Mouse (Mus musculus) A20 (cell line): ENCODE data around the gene Prtg.

Experiments
- DNase-seq: peaks from one replicate; pipeline ENCODE4 v3.0.0-alpha.2; 2011; ENCODE audit warnings: low read depth, low spot score

Gene Prtg

DNA sequence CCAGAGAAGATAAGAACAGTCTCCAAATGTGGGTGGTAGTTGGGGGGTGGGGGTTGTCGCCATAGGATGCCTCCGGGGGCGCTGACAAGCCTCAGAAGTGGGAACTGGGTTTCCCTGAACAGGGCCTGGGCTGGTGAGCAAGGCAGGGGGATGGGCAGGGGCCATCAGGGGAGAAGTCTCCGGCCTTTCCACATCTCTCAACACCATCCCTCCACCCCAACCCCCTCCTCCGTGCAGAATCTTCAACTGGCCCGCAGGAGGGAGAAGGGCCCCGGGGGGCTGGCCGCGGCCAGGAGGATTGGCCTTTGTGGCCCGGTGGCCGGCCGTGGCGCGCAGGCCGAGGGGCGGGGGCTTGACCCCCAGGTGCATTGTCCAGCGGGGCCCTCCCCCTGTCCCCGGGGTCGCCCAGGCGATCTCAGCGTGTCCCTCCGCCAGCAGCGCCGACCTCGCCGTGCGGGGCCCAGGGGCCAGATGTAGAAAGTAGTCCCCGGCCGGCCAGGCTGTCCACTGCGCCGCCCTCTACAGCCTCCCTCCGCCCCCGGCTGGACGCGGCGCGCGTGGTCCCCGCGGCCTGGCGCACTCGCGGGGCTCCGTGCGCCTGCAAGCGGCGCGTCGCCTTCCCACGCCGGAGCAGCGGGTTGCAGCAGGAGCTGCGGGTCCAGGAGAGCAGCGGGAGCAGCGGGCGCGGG lies at the start of gene Prtg:
Gene Prtg, plus strand, starts transcription at position 144 of the 689 bp plus-strand sequence.
- DNase-seq: no peak

DNA sequence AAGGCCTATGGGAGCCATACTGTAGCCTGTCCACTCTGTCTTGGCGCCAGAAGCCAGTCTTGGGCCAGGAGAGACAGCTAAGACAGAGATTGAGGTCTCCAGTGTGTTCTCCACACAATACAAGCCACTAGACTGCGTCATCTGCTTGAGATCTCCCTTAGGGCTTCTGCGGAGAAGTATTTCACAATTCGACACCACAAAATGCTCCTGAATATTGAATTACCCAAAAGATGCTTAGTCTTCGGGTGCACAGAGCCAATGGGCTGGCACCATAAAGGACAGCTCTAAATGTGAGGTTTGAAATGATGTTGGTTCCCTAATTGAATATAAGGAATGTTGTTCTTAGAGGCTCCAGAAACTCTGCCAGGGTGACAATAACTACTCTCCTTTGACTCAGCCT lies 49.5 kb upstream of the Prtg start:
- DNase-seq: no peak

DNA sequence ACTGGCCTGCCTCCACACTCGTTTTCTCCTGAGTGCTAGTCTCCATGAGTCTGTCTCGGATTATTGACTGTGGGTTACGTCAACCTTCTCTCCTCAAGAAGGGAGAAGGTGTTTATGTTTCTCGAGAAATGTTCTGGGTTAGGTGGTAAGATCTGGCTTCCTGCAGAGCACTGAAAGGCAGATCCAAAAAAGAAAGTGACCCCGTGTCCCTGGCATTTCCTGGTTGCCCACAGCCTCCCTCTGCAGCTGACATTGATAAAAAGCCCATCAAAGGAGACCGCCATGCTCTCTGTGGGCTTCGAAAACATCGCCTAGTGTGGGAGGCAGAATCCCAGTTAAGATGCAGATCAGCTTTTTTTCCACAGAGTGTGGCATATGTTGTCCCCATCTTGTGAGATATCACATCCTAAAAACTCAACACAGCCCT lies 48.0 kb upstream of the Prtg start:
- DNase-seq: no peak

DNA sequence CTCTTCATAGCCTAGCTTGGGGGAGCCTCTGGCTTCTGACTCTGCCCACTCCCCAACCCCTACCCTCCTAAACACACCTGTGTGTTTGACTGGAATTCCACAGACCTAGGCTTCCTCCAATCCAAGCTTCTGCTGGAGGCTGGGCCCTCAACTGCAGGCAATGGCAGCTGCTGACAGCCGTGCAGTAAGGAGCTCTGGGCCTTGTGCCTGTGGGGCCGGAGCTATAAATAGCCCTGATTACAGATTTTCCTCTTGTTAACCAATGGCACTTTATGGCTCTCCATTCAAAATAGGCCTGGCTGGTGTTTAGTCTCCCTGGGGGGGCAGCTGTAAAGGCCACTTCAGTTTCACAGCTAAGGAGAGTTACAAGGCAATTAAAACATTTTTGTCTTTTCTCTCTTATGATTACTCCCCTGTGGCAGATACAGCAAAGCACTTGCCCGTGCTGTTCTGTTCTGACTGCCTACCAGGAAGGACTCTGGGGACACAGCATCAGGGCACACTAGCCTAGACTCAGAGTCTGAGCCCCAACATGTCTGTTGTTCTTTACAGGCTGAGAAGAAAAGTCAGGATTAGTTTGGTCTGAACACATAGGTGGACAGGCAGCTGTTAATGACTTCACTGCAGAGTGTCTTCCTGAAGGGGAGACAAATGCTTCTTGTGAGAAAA lies 43.5 kb upstream of the Prtg start:
- no peak for DNase-seq

DNA sequence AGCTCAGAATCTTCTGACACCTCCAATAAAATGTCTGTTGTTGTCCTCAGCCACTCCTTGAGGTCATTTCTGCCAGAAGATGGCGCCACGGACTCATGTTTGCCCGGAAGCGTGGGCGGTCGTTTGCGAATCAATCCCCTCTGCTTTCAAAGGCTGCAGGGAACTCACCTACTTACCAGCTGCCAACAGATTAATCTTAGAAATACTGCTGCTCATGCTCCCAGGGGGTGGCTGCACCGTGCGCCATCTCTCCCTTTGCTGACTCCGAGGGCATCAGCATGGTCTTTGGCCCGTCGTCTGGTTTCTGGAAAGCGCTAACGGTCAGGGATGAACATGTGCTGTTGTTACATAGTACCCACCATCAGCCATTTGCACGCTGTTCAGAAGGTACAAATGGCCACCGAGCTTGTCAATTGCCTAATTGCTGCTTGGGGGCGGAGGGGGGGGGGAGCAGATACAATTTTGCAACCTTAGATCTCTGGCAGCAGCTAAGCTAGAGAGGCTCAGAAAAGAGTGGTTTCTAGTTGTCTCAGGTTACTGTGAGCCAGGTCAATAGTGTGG lies 39.8 kb upstream of the Prtg start:
- DNase-seq: peak; percentile 85

DNA sequence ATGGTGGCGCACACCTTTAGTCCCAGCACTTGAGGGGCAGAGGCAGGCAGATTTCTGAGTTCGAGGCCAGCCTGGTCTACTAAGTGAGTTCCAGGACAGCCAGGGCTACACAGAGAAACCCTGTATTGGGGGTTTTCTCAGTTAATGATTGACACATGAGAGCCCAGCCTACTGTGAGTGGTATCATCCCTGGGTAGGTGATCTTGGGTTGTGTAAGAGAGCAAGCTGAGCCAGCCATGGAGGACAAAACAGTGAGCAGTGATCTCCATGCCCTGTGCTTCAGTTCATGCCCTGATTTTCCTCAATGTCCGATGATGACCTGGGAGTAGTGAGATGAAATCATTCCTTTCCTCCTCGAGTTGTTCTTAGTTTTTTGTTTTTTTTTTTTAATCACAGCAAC lies 31.7 kb upstream of the Prtg start:
- no peak for DNase-seq

DNA sequence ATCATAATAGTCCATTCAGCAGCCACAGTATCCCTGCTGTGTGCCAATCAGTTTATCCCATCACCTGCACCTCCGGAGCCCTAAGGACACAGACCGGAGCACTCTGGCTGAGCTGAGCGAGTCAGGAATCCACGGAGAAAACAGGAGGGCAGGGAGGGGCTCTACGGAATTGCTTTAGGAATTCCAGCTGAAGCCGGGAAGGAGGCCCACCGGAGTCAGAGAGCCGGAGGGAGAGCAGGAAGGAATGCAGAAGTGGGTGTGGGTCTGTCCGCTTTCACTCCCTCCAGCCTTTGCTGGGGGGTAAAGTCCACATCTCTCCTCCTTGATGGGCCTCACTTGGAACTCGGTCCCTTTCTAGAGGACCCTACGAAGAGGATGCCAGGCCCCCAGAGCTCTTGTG lies 27.7 kb upstream of the Prtg start:
- DNase-seq: no peak

DNA sequence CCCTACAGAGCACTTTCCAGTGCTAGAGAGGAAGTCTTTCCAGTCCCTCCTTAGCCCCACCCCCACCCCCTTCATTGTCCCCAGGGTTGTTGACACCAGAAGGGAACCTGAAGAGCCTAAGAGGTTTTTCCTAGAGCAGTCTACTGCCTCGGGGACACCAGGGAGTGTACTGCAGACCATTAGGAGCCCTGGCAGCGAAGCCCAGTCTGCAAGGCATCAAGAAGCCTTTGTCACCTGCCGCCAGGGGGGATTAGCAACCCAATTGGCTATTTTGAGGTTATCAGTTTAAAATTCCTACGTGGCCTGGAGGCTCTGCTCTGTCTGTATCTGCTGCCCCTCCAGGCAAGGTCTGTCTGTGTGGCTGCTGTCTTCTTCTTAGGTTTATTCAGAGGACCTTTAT lies 26.9 kb upstream of the Prtg start:
- DNase-seq: no peak

DNA sequence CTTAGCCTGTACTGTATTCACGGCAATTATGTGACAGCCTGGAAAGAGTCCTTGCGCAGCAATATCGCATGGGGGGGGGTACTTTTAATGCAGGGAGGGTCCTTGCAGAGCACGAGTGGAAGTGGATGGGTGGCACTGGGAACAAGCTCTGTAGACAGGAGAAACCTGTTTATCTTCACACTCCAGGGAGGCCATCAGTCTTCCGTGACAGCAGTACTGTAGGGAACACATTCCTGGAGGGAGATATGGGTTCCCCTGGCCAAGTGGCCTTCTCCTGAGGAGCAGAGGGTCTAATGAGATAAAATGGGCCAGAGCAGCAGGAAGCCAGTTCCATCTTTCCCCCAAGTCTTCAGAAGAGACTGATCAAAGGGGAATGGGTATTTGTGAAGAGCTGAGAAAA lies 26.0 kb upstream of the Prtg start:
- no peak for DNase-seq

DNA sequence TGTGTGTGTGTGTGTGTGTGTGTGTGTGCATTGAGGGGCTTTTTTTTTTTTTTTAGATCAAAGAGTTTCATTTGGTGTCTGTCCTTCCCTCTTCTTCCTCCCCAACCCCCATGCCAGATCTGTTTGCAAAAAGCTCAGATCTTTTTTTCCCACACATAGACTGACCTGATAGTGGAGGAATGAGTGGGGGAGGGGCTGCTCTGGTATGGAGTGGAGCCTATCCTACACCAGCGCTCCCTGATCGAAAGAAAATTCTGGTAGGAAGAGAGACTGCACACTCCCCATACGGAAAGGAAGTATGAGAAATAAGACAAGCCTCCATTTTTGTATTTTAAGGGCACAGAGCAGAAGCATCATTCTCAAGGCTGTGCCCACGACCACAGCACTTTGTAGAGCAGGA lies 25.2 kb upstream of the Prtg start:
- DNase-seq: no peak

DNA sequence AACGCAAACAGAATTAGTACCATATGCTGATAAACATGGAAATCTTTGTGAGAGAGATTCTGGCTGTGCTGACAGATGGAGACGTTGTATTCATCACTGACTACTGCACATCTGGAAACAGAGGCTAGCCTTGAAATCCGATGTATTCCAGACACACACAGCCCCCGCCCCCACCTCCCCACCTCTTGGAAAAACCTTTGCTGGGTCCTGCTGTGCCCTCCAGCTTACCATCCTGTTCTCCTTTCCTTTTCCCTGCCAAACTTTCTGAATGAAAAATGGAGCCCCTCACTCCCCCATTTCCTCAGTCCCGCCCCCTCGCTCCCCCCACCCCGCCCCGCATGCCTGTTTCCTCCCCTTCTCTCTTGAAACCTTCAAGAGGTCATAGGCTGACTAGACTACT lies 24.6 kb upstream of the Prtg start:
- no peak for DNase-seq

DNA sequence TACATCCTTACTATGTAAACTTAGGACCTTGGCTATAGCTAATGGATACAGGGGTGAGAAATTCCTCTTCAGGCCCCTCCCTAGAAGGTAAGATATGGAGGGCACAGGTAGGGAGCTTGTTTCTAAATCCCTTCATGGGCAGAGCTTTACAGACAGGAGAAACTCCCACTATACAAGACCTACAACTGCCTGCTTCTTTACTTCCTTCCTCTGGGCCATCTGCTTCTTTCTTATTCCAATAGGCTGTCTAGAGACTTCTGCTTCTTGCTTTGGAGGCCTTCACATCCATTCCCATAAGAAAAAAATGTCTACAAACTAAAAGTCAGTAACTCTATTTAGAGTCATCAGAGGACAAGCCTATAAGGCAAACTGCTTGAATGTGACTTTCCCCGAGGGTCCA lies 18.9 kb upstream of the Prtg start:
- no peak for DNase-seq

DNA sequence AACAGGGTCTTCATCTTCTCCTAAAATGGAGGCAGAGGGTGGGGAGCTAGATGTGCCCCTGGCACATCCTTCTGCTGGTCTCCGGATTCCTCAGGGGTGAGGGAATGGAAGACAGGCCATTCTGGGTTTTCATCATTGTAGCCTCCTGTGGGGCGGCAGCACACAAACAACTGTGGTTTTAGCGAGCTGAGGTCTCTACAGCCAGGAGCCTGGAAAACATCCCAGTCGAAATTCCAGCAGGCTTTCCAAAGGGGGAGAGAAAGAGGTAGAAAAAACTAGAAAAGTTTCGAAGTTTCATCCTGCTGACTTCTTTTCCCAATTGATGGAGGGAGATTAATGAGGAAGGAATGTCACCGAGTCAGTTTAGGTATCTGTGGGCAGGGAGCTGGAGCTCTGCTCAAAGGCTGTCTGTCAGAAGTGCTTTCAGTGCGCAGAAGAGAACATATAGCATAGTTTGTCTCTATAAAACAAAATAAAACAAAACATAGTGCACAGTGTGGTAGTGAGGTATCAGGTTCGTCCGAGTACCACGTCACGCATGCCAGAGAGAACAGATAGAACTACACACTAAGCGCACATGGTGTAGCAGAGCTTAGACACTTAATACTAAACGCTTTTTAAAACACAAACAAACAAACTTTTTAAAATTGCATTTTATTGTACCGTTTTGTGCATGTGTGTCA lies 16.0 kb upstream of the Prtg start:
- no peak for DNase-seq

DNA sequence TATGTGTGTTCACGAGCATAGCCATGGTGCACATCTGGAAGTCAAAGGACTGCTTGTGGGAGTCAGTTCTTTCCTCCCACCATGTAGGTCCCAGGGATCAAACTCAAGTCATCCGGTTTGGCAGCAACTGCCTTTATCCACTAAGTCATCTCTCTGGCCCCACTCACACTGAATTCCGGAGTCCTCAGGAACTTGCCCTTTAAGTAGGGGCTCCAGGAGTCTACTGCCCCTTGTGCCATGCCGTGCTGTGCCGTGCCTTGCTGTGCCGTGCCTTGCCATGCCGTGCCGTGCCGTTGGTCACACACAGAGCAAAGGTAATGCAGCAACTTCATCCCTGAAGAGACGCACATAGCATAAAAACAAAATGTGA lies 15.5 kb upstream of the Prtg start:
- DNase-seq: no peak

DNA sequence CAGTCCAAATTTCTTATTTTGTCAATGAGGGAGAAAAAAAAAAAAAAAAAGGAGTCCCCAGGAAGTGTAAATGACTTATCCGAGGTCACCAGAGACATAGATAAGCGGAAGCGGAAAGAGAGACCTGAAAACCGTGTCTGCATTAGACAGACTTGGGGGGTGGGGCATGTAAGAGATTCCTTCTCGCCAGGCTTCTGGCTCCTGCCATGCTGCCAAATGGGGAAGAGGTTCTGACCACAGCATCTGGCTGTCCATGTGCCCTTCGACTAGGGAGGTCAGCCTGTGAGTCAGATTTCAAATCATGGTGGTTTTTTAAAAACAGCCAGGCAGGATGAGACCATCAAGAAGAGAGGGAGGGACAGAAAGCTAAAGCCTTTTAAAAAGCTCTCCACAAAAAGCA lies 15.0 kb upstream of the Prtg start:
- DNase-seq: no peak

DNA sequence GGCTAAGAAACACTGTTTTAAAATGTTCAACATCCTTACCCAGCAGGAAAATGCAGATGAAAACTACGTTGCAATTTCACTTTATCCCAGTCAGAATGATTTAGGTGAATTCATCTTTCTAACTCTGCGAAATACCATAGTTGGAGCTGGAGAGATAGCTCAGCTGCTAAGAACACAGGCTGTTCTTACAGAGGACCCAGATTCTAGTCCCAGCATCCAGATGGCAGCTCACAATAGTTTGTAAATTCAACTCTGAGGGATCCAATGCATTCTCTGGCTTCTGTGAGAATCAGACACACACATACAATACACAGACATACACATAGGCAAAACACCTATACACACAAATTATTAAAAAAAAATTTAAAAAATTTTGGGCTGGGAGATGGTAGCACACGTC lies 11.4 kb upstream of the Prtg start:
- DNase-seq: no peak

DNA sequence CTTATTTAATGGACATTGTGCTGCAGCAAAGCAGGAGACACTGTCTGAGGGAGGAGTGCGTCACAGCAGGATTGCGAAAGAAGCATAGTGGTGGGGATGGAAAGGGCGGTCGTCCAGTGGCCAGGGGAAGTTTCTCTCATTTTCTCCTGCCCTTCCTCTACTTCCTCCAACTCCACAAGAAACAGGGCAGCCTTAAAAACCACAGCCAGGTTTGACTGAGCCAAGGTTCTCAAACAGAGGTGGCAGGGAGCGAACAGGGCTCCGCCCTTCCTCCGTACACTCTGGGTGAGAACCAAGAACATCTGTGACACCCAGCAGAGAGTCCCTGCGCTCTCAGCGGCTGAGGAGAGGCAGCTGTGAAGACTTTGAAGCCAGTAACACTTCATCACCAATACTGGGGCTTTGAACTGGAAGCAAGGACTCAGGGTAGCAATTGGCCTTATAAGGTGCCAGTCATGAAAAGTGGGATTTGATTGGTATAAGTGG lies 9.5 kb upstream of the Prtg start:
- no peak for DNase-seq

DNA sequence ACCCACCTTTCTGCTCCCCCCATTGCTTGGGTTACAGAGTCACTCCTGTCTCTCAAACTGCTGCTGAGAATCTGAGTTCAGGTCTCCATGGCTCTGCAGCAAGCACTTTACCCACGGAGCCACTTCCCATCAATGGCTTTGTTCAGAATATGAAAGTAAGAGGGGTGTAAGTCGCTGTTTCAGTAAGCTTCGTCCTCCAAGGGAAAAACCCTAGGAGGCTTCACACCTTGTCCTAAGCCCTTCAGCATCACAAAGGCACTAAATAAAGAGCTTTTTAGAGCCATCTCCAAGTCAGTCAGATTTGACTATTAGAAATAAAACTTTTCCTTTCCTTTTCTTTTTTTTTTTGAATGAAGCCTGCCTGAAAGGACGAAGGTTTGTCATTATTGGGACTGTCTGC lies 3.4 kb upstream of the Prtg start:
- peak; percentile 18 for DNase-seq

DNA sequence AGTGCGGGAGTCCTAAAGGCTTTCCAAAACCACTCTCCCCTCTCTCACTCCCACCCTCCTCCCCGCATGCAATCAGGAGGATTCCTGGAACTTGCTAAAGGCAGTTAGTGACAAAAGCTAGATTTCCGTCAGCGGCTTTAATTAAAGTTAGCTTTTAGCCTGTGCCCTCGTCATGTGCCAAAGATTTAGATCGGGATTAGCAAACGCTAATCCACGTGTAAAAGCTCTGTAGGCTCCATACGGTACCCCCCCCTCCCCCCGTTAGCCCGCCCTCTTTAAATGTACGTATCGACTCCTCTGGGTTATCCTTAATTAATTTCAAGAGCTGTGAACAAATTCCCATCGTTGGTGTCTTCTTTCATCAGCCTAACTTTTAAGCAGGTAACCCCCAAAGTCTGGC lies 528 bp upstream of the Prtg start:
- DNase-seq: no peak

DNA sequence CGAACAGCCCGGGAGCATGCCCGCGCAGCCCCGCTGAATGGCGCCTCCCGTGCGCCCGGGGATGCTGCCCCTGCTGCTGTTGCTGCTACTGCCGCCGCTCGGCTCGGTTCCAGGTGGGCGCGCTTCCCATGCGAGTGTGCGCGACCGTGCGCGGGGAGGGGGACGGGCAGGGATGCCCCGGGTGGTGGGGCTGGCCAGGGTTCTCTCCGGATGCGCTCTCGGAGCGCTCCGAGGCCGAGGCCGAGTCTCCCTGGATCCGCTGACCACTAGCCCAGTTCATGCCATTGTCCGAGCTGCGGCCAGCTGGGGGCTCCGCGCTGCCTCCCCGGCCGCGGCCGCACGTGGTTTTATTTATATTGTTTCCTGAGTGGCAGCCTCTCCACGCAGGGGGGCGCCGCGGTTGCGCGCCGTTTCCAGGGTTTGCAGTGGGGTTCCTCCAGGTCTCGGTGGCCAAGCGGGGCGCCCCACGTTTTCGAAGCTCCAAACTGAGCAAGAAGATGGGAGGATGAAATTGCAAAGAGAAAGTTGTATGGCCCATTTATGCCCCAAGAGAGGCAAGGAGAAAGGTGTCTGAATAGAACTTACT lies 839 bp downstream of the Prtg start:
- DNase-seq: no peak

DNA sequence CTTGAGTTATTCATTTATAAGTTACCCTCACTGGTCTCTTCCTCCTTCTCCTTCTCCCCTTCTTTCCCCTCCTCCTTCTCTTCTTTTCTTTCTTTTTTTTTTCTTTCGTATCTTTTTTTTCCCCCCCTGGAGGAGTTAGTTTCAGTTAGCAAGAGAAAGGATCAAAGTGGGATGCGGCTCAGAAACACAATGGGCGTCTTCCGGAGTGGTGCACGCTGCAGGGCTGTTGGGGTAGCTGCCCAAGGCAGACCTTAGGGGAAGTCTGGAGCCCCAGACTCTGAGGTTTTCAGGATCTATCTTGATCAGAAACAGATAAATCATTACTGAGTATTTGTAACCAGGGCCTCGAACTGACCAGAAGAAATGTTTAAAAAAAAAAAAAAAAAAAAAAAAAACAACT lies 1.5 kb downstream of the Prtg start:
- DNase-seq: no peak

DNA sequence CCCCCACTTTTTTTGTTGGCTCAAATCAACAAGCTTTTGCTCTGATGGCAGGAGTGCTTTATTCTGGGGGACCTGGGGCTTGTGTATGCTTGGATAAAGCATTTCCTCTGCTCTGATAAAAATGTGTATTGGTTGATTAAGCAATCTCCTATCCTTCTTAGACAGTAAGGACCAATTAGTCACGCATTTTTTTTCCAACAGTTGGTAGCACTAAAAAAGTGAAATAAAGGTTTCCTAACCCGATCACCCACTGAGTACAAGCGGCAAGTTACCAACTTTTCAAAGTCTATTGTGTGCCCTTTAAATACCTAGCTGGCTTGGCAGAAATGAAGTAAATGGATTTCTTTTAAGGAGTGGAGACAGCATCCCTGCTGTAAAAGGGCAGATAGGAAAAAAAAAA lies 1.9 kb downstream of the Prtg start:
- no peak for DNase-seq
